Mouse (Mus musculus) testis, adult 2 months (tissue): ENCODE results near the gene Nxf2. TPM values are rescaled to one million over a fixed set of nuclear protein-coding genes. Genes with fewer than 3 reads are reported as not detected.

Experiments
- H3K27ac ChIP-seq: fragments of 200-500 bp; 2 replicates; pipeline ENCODE4 v1.5.1; 2012; ENCODE audit warnings: low read depth, low read length; ENCODE audit not compliant: control insufficient read depth, insufficient read depth
- H3K27me3 ChIP-seq: fragments of 200-500 bp; 2 replicates; pipeline ENCODE4 v1.6.1; 2012; ENCODE audit warnings: mild to moderate bottlenecking, low read length, moderate library complexity; ENCODE audit not compliant: control insufficient read depth, insufficient read depth
- H3K36me3 ChIP-seq: fragments of 200-500 bp; 2 replicates; pipeline ENCODE4 v1.6.1; 2012; ENCODE audit warnings: mild to moderate bottlenecking, low read length; ENCODE audit not compliant: control insufficient read depth, insufficient read depth
- H3K4me1 ChIP-seq: fragments of 200-500 bp; 2 replicates; pipeline ENCODE4 v1.6.1; 2012; ENCODE audit warnings: low read length; ENCODE audit not compliant: control insufficient read depth, insufficient read depth
- H3K4me3 ChIP-seq: fragments of 200-500 bp; 2 replicates; pipeline ENCODE4 v1.5.1; 2012; ENCODE audit warnings: low read depth, mild to moderate bottlenecking, low read length, moderate library complexity, mixed read lengths; ENCODE audit not compliant: control insufficient read depth
- CTCF ChIP-seq: fragments of 200-500 bp; IDR thresholded peaks from 2 replicates; pipeline ENCODE4 v1.5.1; 2012; ENCODE audit warnings: low read depth, mild to moderate bottlenecking, inconsistent platforms, low read length, moderate library complexity; ENCODE audit not compliant: control insufficient read depth, insufficient read depth, insufficient replicate concordance
- POLR2A ChIP-seq: fragments of 200-500 bp; IDR thresholded peaks from 2 replicates; pipeline ENCODE4 v1.6.1; 2012; ENCODE audit warnings: low read depth, mild to moderate bottlenecking, inconsistent platforms, low read length, moderate library complexity; ENCODE audit not compliant: control insufficient read depth
- polyA plus RNA-seq: library from polyadenylated mRNA; depleted of rRNA; stranded (reverse); fragments of >200 nt; gene quantifications from 2 replicates; pipeline ENCODE4 v1.2.3, GENCODE M21; 2012; rRNA removed

Nxf2 gene
- polyA plus RNA-seq = 5.2 and 7.9 TPM in 2 replicates

DNA sequence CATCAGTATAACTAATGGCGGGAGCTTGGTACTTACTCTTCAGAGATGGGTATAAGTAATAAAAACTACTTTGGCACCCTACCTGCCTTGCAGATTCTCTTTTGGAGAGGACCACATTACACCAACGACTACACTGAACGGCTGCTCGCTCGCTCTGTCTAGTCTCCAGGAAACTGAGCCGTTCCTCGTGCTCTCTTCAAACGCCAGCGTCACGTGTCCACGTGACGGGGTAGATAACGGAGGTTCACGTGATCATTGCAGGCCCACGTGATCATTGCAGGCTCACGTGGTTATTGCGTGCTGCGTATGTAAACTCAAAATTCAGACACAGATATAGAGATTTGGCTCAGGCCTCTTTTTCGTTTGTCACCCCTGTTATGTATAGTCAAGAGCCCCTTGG lies at the start of gene Nxf2:
TSS of gene Nxf2 (minus strand) at position 209 of the 400 bp plus-strand sequence.
- TF ChIP-seq POLR2A (peak; percentile 74; the same call in 1 of the 2 replicates), CTCF (no peak)
- H3K27me3 ChIP-seq = no peaks in the 10 kb centered on the region
- H3K36me3 ChIP-seq = no peaks in the 10 kb centered on the region
- H3K27ac ChIP-seq = peak within 1 kb of the TSS; percentile 97
- H3K4me1 ChIP-seq = no peaks in the 10 kb centered on the region
- peak within 1 kb of the TSS; percentile 93 for H3K4me3 ChIP-seq

- H3K4me3 ChIP-seq = no peak overlapping the region
- no peak for TF ChIP-seq CTCF
- TF ChIP-seq POLR2A = no peak
- no peaks in the 10 kb centered on the region for H3K4me1 ChIP-seq
- no peaks in the 10 kb centered on the region for H3K36me3 ChIP-seq
- H3K27ac ChIP-seq = no peak overlapping the region
- no peaks in the 10 kb centered on the region for H3K27me3 ChIP-seq
Measured at GRCm38 (mm10) chrX:135011381-135011780, 46.8 kb upstream of the Nxf2 start.

DNA sequence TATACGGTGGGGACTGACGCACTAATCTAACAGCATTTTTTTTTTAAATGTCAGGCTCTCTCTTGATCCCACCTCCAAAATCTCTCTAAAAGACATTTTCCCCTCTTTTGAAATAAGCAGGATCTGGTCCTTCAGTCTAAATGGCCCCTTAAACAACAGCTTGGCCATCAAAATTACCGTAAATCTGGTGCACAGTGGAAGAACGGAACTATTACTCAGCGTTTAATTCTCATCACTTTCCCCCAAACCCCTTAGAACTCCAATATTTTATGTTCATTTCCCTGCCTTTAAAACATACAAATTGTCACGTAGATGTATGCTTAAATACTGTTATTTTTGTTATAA lies 44.9 kb upstream of the Nxf2 start:
- no peak overlapping the region for H3K27ac ChIP-seq
- no peak for TF ChIP-seq POLR2A
- no peak for TF ChIP-seq CTCF
- no peaks in the 10 kb centered on the region for H3K36me3 ChIP-seq
- H3K4me3 ChIP-seq = peak overlapping the region; percentile 93
- H3K27me3 ChIP-seq = no peaks in the 10 kb centered on the region
- H3K4me1 ChIP-seq = no peaks in the 10 kb centered on the region

- peak within 1 kb of the TSS; percentile 93 for H3K4me3 ChIP-seq
- TF ChIP-seq POLR2A = peak; percentile 60
- TF ChIP-seq CTCF = no peak
- peak within 1 kb of the TSS; percentile 95 for H3K27ac ChIP-seq
- H3K36me3 ChIP-seq = no peaks in the 10 kb centered on the region
- H3K27me3 ChIP-seq = no peaks in the 10 kb centered on the region
- H3K4me1 ChIP-seq = no peaks in the 10 kb centered on the region
Measured at GRCm38 (mm10) chrX:135008720-135009470, 44.3 kb upstream of the Nxf2 start, which contains the start of gene Zmat1. Gene Zmat1 (minus strand): TSS chrX:135009209.

GRCm38 (mm10) chrX:135008021-135008420 lies 43.5 kb upstream of the Nxf2 start:
- H3K27ac ChIP-seq = no peak overlapping the region
- no peaks in the 10 kb centered on the region for H3K27me3 ChIP-seq
- H3K4me3 ChIP-seq = no peak overlapping the region
- no peaks in the 10 kb centered on the region for H3K4me1 ChIP-seq
- TF ChIP-seq CTCF (no peak), POLR2A (no peak)
- no peaks in the 10 kb centered on the region for H3K36me3 ChIP-seq

DNA sequence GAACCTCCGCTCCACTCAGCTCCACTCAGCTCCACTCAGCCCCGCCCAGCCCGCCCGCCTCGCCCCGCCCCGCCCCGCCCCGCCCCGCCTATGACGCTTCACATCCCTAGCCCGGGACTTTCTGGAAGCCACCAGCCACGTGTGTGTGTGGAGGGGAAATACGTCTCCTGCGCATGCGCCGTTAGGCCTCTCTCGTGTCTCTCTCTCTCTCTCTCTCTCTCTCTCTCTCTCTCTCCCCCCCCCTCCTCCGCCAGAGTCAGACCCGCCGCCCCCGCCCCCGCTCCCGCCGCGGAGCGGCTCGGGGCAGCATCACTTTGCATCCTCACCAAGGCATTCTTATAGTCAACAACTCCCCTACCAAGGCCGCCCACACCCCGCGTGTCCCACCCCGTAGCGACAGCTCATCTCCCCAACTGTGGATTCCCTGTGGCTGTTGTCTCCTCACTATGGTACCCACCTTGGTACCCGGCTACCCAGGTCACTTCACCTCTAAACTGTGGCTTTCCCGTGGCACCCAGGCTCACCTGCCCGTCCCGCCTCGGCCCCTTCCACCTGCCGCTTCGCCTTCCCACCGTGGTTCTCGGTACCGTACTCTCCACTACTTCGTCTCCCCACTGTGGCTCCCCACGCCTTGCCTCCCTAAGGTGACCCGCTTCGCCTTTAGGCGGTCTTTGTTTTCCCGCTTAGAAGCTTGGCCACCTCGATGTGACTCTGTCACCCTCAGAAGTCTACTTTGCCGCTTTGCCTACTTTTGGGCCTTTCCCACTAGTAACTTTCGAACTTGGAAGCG lies 1.1 kb downstream of the Nxf2 start:
- TF ChIP-seq CTCF = no peak
- peak; percentile 36; the same call in 1 of the 2 replicates for TF ChIP-seq POLR2A
- Histone ChIP-seq H3K36me3 (no peaks in the 10 kb centered on the region), H3K4me1 (no peaks in the 10 kb centered on the region), H3K4me3 (peak overlapping the region; percentile 93), H3K27ac (peak overlapping the region; percentile 97), H3K27me3 (no peaks in the 10 kb centered on the region)

DNA sequence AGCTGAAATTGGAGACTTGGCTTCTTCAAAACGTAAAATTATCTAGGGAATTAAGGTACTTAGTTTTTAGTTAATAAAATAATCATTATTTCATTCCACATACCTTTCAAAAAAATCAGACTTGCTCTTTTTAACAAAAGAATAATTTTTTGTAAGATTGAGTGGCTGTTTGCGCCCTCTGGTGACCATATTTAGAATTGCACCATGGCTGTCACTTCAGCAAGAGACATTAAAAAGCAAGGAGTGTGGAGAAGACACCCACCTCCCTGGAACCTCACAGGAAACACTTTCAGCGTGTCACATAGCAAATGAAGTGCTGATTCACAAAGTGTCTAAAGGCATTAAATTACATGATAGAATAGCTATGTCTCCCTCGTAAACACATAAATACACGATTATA lies 34.2 kb downstream of the Nxf2 start:
- H3K4me1 ChIP-seq = no peaks in the 10 kb centered on the region
- H3K27me3 ChIP-seq = no peaks in the 10 kb centered on the region
- no peaks in the 10 kb centered on the region for H3K36me3 ChIP-seq
- H3K27ac ChIP-seq = no peak overlapping the region
- H3K4me3 ChIP-seq = no peak overlapping the region
- TF ChIP-seq POLR2A = no peak
- TF ChIP-seq CTCF = no peak
